Mouse (Mus musculus) bone marrow macrophage, adult 2 months (primary cell): ENCODE measurements at regions not wholly inside any gene's neighbourhood (a gene's known extent, or its start where the extent isn't known, plus 50 kb on each side); places are given as distances from the start of the nearest gene placed in this dataset.

Experiments
- CTCF ChIP-seq: IDR thresholded peaks from 2 replicates; pipeline ENCODE4 v1.5.1; 2012; ENCODE audit warnings: low read depth, mild to moderate bottlenecking, low read length, moderate library complexity
- POLR2A ChIP-seq: IDR thresholded peaks from 2 replicates; pipeline ENCODE4 v1.6.1; 2012; ENCODE audit warnings: mild to moderate bottlenecking, low read depth, low read length, borderline replicate concordance

GRCm38 (mm10) chr3:58342096-58342495 lies 72.4 kb upstream of the Tsc22d2 start:
- no peak for TF ChIP-seq POLR2A
- TF ChIP-seq CTCF = no peak
